Mouse (Mus musculus) kidney, postnatal 25 days (tissue): ENCODE measurements around the gene Cygb.

Experiments used
- DNase-seq, 2 experiments: peaks; one replicate each; pipeline ENCODE4 v3.0.0; 2021; ENCODE audit warnings: mixed read lengths in 2 of 2

Gene Cygb

GRCm38 (mm10) chr11:116636607-116637006 lies 17.5 kb downstream of the Cygb start:
- DNase-seq = peak in 1 of 2 experiments; percentile 52

DNA sequence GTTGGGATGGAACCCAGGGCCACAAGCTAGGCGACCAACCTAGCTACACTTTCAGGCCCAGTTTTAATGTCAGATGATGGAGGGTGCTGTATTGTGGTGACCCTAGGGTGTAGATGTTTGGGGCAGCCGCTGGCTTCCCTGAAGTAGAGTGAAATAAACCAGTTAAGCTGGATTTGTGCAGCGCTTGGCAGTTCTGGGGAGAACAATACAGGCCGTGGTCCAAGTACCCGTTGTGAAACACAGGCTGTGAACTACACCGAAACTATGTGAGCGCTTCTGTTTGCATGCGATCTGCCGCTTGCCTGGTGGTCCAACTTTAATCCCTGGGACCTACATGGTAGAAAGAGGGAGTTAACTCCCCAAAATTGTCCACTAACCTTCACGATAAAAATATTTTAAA lies 21.2 kb downstream of the Cygb start:
- DNase-seq = no peak

- no peak for DNase-seq
Measured at GRCm38 (mm10) chr11:116630171-116630965, 23.7 kb downstream of the Cygb start.

GRCm38 (mm10) chr11:116629472-116629871 lies 24.6 kb downstream of the Cygb start:
- no peak for DNase-seq

- DNase-seq = peak; percentile 82 to 95
Measured at GRCm38 (mm10) chr11:116628712-116629111, 25.4 kb downstream of the Cygb start.

DNA sequence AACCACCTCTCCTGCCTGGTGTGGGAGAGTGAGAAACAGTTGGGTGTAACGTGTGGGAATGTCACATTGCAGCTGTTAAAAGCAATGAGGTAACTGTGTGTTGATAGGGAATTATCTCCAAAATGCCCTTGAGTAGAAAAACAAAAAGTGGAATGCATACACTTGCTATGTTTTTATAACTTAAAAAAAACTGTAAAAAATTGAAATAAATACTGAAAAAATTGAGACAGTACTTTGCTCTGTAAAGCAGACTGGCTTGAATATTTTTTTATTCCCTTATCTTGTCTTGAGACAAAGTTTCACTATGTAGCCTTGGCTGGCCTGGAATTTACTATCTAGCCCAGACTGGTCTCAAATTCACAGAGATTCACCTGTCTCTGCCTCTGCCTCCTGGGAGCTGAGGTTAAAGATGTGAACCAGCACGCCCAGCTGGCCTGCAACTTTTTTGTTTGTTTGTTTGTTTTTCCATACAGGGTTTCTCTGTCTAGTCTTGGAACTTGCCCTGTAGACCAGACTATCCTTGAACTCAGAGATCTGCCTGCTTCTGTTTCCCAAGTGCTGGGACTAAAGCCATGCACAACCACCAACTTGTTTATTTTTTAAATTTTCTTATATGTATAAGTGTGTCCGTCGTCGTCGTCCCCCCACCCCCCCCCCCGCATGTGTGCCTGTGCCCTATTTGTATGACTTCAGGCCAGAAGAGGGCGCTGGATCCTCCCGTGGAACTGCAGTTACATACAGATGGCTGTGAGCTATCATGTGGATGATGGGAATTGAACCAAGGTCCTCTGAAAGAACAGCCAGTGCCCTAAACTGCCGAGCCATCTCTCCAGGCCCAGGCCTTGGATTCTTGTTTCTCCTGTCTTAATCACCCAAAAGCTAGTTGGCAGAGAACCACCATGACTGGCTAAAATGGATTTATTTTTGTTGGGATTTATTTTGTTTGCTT lies 26.8 kb downstream of the Cygb start:
- DNase-seq = peak; percentile 60 to 77

DNA sequence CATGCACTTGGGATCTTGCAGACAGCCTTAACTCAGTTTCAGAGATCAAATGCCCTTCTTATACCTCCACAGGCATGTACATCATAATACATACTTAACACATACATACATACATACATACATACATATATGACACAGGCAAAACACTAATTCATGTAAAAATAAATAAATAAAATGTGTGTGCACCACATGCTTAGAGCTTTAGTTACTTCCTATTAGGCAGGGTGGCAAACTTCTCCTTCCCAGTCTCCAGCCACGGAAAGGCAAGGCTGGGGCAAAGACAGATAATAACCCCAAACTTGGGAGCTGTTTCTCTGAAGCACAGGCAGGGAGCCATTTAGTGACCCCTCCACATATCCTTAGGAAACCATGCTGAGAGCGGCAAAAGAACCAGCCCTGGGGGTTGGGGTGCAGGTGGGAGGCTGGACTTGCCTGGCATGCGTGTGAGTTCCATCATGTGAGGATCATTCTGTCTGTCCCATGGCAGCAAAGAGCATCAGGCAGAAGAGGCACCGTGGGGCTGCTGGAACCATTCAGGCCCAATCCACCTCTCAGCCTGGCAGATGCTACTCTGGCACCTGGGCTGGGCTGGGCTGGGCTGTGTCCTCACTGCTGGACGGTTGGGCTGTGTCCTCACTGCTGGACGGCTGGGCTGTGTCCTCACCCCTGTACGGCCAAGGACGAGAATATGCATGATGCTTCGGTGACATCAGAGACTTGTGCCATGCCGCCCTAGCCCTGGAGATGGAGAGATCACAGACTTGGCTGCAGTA lies 27.6 kb downstream of the Cygb start, which contains the start of gene Rhbdf2:
Gene Rhbdf2 (minus strand): TSS at position 721 of the 773 bp plus-strand sequence.
- no peak for DNase-seq

- peak; percentile 70 to 73 for DNase-seq
Measured at GRCm38 (mm10) chr11:116625081-116626000, 28.8 kb downstream of the Cygb start.

GRCm38 (mm10) chr11:116624131-116624832 lies 29.8 kb downstream of the Cygb start:
- peak; percentile 88 to 90 for DNase-seq

- DNase-seq = peak; percentile 45 to 74
Measured at GRCm38 (mm10) chr11:116623281-116624124, 30.6 kb downstream of the Cygb start.

- peak; percentile 82 to 95 for DNase-seq
Measured at GRCm38 (mm10) chr11:116621258-116621704, 32.8 kb downstream of the Cygb start.

DNA sequence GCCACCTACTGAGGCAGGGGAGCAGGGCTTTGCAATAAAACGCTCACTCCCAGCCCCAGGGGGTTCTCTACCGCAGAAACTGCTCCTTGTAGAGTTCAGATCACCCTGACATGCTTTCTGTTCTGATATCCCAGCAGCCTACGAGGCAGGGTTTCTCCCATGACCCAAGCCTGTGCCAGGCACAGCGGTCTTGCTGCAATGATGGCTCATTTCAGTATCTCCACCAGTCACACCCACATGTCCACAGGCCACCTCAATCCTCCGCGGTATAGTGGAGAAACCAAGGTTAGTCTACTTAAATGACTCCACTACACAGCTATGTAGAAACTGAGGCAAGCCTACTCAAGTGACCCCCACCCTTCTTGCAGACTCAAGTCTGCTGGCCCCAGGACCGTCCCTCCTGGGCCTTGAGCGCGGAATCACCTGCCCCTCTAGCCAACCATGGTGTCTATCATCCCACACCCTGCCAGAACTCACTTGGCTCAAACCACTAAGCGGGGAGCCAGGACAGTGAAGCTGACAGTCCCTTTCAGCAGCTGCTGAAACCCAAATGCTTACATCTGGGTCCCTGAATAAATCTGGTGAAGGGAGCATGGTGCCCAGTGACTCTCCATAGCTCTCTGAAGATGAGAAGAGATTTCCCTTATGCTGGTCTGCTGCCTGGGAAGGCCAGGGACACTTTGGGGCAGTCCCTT lies 33.4 kb downstream of the Cygb start:
- no peak for DNase-seq

DNA sequence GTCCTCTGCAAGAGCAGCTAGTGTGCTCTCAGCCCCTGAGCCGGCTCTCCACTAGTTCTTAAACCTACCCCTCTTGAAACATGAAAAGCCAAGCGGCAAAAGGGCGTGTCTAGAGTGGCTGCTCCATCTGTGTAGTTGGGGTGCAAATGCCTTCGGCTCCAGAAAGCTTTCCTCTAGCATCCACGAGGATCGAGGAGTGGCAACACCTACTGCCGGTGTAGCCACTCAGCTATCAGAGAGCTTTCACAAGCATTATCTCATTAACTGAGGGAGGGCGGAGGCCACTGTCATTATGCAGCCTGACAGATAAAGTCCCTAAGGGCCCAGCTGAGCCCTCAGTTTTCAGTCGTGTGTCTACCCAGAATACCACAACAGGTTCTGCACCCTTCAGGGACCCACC lies 34.0 kb downstream of the Cygb start:
- no peak for DNase-seq

GRCm38 (mm10) chr11:116619561-116619960 lies 34.6 kb downstream of the Cygb start:
- peak in 1 of 2 experiments; percentile 15 for DNase-seq

- DNase-seq = peak; percentile 82 to 87
Measured at GRCm38 (mm10) chr11:116619156-116619555, 35.0 kb downstream of the Cygb start.

DNA sequence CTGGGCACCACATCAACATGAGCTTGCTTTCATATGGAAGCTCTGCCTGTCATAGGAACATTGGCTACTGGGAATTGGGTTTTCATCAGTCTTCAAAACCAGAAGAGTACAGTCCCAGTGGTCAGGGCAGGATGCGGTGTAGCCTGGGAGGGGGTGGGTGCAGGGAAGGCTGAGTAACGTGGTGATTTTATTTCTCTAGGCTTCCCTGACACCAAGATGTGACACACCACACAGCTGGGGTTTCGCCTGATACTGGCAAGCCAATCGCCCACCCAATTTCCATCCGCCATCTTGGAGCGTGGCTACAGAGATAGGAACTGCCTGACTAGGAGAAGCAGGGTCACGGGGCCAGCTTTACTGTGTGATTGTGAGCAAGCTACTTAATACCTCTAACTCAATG lies 35.4 kb downstream of the Cygb start:
- DNase-seq = no peak

DNA sequence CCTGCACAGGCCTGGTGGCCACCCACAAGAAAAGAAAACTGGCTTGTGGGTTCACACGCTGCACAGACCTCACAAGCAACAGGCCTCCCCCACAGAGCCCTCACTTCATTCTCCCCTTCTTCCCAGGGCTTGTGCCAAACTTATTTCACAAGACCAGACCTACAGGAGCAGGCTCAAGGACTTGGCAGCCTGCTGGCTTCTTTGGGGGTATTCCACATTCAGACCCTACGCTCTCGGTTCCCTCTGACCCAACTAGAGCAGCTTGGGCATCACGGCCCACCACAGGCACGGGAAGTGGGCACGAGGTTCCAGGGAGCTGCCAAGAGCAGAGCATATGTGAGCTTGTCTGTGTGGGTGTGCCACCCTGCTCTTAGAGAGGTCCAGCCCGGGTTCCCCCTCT lies 36.5 kb downstream of the Cygb start:
- DNase-seq = no peak

GRCm38 (mm10) chr11:116616438-116617118 lies 37.5 kb downstream of the Cygb start:
- DNase-seq = no peak
